Mouse (Mus musculus) macrophage (primary cell): ENCODE measurements around the gene Helq. TPM values are rescaled to one million over a fixed set of nuclear protein-coding genes. Genes with fewer than 3 reads are reported as not detected.
A peak's percentile ranks its signal among the peaks of the same experiment; 100 is the strongest.

Experiments
- H3K27ac ChIP-seq: fragments of 350-480 bp; formaldehyde crosslinking; 2 replicates; pipeline ENCODE4 v1.9.0; 2021
- H3K36me3 ChIP-seq: fragments of 350-480 bp; formaldehyde crosslinking; 2 replicates; pipeline ENCODE4 v1.9.0; 2021; ENCODE audit errors: inconsistent target
- H3K4me3 ChIP-seq: fragments of 350-480 bp; formaldehyde crosslinking; 2 replicates; pipeline ENCODE4 v1.9.0; 2021; ENCODE audit errors: inconsistent target
- H3K79me2 ChIP-seq: fragments of 350-480 bp; formaldehyde crosslinking; 2 replicates; pipeline ENCODE4 v1.9.0; 2021; ENCODE audit errors: inconsistent target
- WGBS: methylation state at CpG from one replicate; pipeline ENCODE4 v1.1.7; 2026; ENCODE audit warnings: inconsistent platforms; ENCODE audit not compliant: missing documents; 5-methylcytosine and 5-hydroxymethylcytosine counted together
- polyA plus RNA-seq: library from polyadenylated mRNA; stranded (reverse); fragments of 250-400 nt; gene quantifications from 3 replicates; pipeline ENCODE4 v1.2.4, GENCODE M21; 2018; ENCODE audit warnings: inconsistent platforms

Helq gene
- polyA plus RNA-seq, 1 experiment from 2014 or later = 4.2 TPM

DNA sequence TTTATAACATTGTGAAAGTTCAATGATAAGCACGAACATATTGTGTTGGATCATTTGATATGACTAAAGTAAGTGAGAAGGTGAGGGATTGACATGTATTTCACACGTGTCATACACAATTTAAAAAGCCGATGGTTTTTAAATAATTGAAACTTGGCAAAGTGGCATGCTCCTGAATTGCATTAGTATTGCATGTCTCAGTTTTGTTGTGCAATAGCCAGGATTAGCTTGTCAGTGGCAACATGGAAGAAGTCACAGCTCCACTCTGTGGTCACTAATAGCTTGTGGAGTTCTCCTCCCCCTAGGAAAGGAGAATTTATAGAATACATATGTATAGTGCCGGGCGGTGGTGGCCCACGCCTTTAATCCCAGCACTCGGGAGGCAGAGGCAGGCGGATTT is 23.0 kb upstream of the Helq start:
- Histone ChIP-seq H3K36me3 (no peaks in the 10 kb centered on the region), H3K79me2 (no peaks in the 10 kb centered on the region), H3K27ac (peak overlapping the region; percentile 34; the same call in 1 of the 2 replicates), H3K4me3 (peak overlapping the region; percentile 43)
- 20% methylated on average over 6 of the region's 8 CpGs for WGBS

DNA sequence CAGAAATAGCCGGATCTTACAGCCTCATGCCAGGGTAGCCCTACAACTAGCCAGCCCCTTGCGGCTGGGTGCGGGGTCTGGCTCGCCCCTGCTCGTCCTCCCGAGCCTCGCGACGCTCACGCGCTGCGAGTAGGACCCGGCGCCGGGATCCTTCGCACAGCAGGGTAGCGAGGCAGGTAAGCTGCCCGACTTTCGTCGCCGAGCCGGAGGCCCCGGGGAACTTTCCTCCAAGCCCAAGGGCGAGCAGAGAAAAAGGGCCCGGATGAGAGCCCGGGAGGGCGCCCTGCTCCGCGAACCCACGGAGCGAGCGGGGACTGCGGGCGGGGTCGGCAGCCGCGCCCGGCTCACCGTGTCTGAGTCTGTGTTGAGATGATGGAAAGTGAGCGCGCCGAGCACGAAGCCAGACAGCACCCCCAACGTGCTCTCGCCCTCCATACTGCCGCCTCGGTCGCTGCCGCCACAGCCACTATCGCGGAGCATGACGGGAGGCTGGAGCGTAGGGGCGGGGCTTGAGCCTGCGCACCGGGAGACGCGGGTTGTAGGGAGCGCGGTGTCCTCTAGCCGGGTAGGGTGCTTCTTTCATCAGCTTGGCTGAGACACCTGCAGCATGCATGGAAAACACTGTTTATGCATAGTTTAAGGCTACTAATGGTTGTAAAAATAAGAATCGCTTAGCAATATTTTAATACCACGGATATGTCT is 22.2 kb upstream of the Helq start, which contains the start of gene Abraxas1:
Gene Abraxas1, minus strand, starts transcription at position 483 of the 702 bp plus-strand sequence.
- H3K27ac ChIP-seq = peak within 1 kb of the TSS; percentile 34; the same call in 1 of the 2 replicates
- peak within 1 kb of the TSS; percentile 43 for H3K4me3 ChIP-seq
- no peaks in the 10 kb centered on the region for H3K79me2 ChIP-seq
- under 1% methylated on average over 49 of the region's 63 CpGs for WGBS
- H3K36me3 ChIP-seq = no peaks in the 10 kb centered on the region

DNA sequence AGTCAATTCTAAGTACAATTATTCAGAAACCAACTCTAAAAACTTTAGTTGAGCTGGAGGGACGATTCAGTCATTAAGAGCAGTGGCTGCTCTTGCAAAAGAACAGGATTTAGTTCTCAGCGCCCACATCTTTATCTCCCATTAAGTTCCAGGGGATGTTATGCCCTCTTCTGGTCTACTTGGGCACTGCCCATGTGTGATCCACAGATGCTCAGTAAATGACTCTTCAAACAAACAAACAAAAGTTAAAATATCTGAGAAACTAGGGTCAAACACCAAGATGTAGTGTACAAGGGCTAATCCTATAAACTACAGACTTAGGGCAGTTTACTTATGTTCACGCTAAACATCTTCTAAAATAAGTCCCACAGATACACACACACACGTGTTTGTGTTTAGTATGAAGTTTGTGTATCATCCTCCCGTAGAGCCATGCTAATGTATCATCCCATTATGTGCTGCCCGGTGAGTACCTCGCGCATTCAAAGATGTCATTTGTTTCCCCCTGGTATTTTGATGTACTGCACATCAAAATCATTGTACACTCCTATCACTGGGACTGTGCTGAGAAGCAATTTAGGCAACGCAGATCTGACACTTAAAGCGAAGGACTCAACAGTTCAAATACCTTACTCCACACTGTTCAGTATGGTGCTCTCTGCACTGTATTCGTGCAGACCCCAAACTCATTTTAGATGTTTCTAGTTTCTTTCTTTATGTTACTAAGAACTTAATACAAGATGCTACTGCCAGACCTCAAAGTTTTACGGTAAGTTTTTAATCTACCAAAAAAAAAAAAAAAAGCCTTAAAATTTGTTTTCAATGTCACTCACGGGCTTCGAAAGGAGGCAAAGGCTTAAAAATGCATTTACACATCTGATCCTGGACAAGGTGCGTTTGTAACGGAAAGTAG is 21.4 kb upstream of the Helq start:
- H3K36me3 ChIP-seq = 0 out of 2 replicates have a peak, but pooled peaks cover under 1% of the 10 kb centered on the region
- H3K27ac ChIP-seq = no peak overlapping the region
- 51% methylated on average over 16 of the region's 16 CpGs for WGBS

GRCm38 (mm10) chr5:100818341-100818740 is 19.9 kb upstream of the Helq start:
- no peak overlapping the region for H3K4me3 ChIP-seq
- no peaks in the 10 kb centered on the region for H3K79me2 ChIP-seq
- no peak overlapping the region for H3K27ac ChIP-seq
- 90% methylated on average over 4 of the region's 4 CpGs for WGBS
- H3K36me3 ChIP-seq = peaks cover 7% of the 10 kb centered on the region; the same call in 1 of the 2 replicates

More for the DNA sequence above, 21.4 kb upstream of the Helq start:
- H3K4me3 ChIP-seq = peak overlapping the region; percentile 43
- H3K79me2 ChIP-seq = no peaks in the 10 kb centered on the region

GRCm38 (mm10) chr5:100794084-100794483 is 4.3 kb downstream of the Helq start:
- WGBS = 81% methylated on average over 5 of the region's 5 CpGs
- no peak overlapping the region for H3K4me3 ChIP-seq
- H3K27ac ChIP-seq = no peak overlapping the region
- peaks cover 4% of the 10 kb centered on the region for H3K79me2 ChIP-seq
- H3K36me3 ChIP-seq = peaks cover 41% of the 10 kb centered on the region; the same call in 1 of the 2 replicates

- Histone ChIP-seq H3K4me3 (no peak overlapping the region), H3K27ac (no peak overlapping the region), H3K79me2 (no peaks in the 10 kb centered on the region), H3K36me3 (peaks cover 52% of the 10 kb centered on the region; the same call in 1 of the 2 replicates)
- 98% methylated on average over 7 of the region's 7 CpGs for WGBS
Measured at GRCm38 (mm10) chr5:100792261-100792660, 6.1 kb downstream of the Helq start.

GRCm38 (mm10) chr5:100787527-100787926 is 10.9 kb downstream of the Helq start:
- no peak overlapping the region for H3K27ac ChIP-seq
- WGBS = 96% methylated on average over 9 of the region's 9 CpGs
- H3K4me3 ChIP-seq = no peak overlapping the region
- H3K36me3 ChIP-seq = peaks cover 50% of the 10 kb centered on the region; the same call in 1 of the 2 replicates
- H3K79me2 ChIP-seq = no peaks in the 10 kb centered on the region

DNA sequence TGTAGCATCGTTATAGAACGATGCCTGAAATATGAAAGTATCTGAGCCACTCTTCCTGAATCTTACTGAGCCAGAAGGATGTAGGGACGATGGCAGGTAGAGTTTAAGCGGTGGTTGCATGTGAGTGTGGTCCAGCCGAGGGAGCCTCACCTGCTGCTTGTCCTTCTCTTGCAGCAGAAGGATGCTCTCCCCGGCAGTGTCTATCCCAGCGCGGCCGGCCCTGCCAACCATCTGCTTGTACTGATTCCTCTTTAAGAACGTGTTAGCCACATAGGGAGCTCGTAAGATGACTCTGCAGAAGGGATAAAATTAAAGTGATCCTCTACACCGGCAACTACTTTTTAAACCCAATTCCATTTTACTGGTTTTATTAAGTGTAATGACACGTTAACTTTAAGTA is 19.4 kb downstream of the Helq start:
- no peak overlapping the region for H3K4me3 ChIP-seq
- no peaks in the 10 kb centered on the region for H3K79me2 ChIP-seq
- 0 out of 2 replicates have a peak, but pooled peaks cover 8% of the 10 kb centered on the region for H3K36me3 ChIP-seq
- WGBS = 96% methylated on average over 13 of the region's 13 CpGs
- H3K27ac ChIP-seq = no peak overlapping the region

- Histone ChIP-seq H3K36me3 (peaks cover 17% of the 10 kb centered on the region; the same call in 1 of the 2 replicates), H3K27ac (no peak overlapping the region), H3K4me3 (no peak overlapping the region), H3K79me2 (no peaks in the 10 kb centered on the region)
- 89% methylated on average over 5 of the region's 5 CpGs for WGBS
Measured at GRCm38 (mm10) chr5:100776900-100777299, 21.5 kb downstream of the Helq start.

GRCm38 (mm10) chr5:100775778-100776404 is 22.5 kb downstream of the Helq start:
- H3K79me2 ChIP-seq = no peaks in the 10 kb centered on the region
- WGBS = 96% methylated on average over 13 of the region's 13 CpGs
- peaks cover 24% of the 10 kb centered on the region for H3K36me3 ChIP-seq
- H3K4me3 ChIP-seq = no peak overlapping the region
- H3K27ac ChIP-seq = no peak overlapping the region

DNA sequence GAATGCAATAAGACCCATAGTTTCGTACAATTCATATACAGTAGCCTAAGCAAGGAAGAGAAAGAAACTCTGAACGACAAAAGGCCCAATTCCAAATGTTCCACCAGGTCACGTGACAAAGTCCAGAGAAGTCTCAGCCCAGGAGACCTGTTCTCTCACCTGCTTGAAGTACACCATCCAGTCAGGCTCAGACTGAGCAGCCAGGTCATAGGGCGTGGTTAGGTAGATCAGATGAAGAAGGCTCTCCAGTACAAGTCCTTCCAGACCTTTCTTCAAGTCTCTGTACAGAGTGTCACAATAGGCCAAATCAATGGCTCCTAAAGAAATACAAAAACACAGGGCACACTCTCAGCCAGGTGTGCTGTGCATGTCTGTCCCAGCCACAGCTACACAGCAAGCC is 26.8 kb downstream of the Helq start:
- 94% methylated on average over 4 of the region's 4 CpGs for WGBS
- H3K79me2 ChIP-seq = no peaks in the 10 kb centered on the region
- H3K27ac ChIP-seq = no peak overlapping the region
- no peak overlapping the region for H3K4me3 ChIP-seq
- H3K36me3 ChIP-seq = peaks cover 37% of the 10 kb centered on the region

DNA sequence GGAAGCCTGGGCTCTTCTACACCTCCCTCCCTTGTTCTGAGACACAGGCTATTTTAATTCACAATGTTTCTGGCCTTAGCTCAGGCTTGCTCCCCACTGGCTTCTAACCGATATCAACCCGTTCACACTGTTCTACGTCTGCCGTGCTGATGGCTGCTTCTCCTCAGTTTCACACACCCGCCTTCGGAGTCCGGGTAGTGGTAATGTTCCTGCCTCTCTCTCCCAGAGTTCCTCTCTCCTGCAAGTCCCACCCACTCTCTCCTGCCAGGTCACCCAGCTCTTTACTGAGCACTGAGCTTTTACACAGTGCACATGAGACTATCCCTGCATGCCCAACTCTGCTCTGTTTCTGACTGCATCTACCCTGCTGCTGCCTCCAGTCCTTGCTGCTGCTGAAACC is 32.4 kb downstream of the Helq start:
- WGBS = 91% methylated on average over 7 of the region's 7 CpGs

DNA sequence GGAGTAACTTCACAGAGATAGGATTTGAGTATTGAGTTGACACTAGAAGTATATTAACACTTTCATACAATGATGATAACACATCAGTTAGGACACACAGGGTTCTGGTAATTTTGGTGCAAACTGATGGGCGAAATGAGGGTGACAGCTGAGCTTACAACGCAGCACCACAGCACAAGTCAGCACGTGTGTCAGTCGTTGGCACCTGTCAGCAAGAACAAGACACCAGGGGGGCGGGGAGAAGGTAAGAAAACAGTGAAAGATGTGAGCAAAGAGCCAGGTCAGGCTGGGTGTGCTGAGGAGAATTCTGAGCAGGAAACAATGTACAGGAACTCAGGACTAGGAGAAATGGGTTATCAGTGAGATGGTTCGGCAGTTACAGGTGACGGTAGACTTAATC is 36.7 kb downstream of the Helq start:
- Histone ChIP-seq H3K36me3 (peaks cover 4% of the 10 kb centered on the region), H3K4me3 (no peak overlapping the region), H3K79me2 (no peaks in the 10 kb centered on the region), H3K27ac (no peak overlapping the region)
- WGBS = 93% methylated on average over 7 of the region's 7 CpGs

More for the DNA sequence above, 32.4 kb downstream of the Helq start:
- peaks cover 27% of the 10 kb centered on the region for H3K36me3 ChIP-seq
- no peak overlapping the region for H3K27ac ChIP-seq
- H3K4me3 ChIP-seq = no peak overlapping the region
- H3K79me2 ChIP-seq = no peaks in the 10 kb centered on the region

GRCm38 (mm10) chr5:100760049-100760663 is 38.2 kb downstream of the Helq start:
- no peaks in the 10 kb centered on the region for H3K79me2 ChIP-seq
- no peak overlapping the region for H3K27ac ChIP-seq
- 93% methylated on average over 10 of the region's 10 CpGs for WGBS
- no peak overlapping the region for H3K4me3 ChIP-seq
- H3K36me3 ChIP-seq = peaks cover 4% of the 10 kb centered on the region; the same call in 1 of the 2 replicates
